Mouse (Mus musculus): Measurements from ENCODE around the gene 2010315B03Rik.

DNA sequence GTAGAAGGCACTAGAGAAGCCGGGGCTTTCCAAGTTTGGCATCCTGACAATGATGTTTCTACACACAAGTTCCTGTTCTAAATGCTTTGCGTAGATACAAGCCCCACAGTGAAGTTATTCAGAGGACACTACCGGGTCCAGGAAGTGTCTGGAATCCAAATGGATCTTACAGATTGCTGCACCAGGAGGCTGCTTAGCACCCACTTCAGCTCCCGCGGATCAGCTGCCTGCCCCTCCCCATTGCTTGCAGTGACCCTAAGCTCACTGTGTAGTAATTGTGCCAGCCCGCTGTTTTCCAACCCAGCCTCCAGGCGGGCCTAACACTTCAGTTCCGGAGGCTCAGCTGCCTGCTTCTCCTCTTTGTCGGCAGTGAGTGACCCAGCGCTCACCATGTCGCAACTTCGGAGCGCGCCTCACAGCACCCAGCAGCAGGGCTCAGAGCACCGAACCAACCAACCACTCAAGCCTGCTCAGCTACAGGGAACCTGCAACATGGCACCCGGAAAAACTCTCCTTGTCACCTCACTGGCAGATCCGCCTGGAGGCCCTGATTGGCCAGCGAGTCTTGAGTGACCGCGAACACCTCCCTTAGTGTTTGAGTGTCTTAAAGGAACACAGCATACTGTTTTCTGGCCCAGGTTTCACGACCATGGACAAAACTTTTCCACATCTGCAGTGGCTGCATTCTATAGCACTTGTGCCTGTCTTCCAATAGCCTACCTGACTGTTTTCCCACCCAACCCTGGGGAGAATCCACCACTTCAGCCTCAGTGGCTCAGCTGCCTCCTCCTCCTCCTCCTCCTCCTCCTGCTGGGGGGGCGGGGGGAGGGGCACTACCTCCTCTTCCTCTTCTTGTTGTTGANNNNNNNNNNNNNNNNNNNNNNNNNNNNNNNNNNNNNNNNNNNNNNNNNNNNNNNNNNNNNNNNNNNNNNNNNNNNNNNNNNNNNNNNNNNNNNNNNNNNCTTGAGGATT lies at the start of gene 2010315B03Rik:
- TF ChIP-seq POLR2A (IDR thresholded peaks at IDR 0.05; ENCODE audit: low read depth, low read length), result peak; percentile 76
- no peak for TF ChIP-seq CTCF (IDR thresholded peaks at IDR 0.05; ENCODE audit: extremely low read depth, insufficient read length, insufficient replicate concordance, low read depth, low read length)

Data from small intestine, adult 2 months (tissue).